In genomic region chr9:96859027-96859426, GRCm38 (mm10) we compare ENCODE assay signal across 24 mouse cellular contexts. TPM values are rescaled to one million over a fixed set of nuclear protein-coding genes. Genes with fewer than 3 reads are reported as not detected.
DNase-seq lines count a peak whose midpoint lies in the region; ATAC-seq lines count a peak whose summit lies in the region.
"Had no signal": no experiment of that assay in that cellular context is flagged by ENCODE, and none has a peak within 500 bp of the region (broad histone marks: within the 10 kb centered on the region; RNA-seq: fewer than 3 reads in every experiment).

No protein-coding gene starts in this region.

- no peaks in the 10 kb centered on the region for H3K9me3 ChIP-seq in heart, embryonic 10.5 days
- H3K9me3 ChIP-seq in heart, embryonic 11.5 days (replicated peaks; ENCODE audit: control insufficient read depth, low read length) = no peaks in the 10 kb centered on the region
- no peaks in the 10 kb centered on the region for H3K9me3 ChIP-seq in hindbrain, embryonic 13.5 days
- no peaks in the 10 kb centered on the region for H3K9me3 ChIP-seq in hindbrain, embryonic 12.5 days (replicated peaks)
- no peaks in the 10 kb centered on the region for H3K9me3 ChIP-seq in limb, embryonic 10.5 days (replicated peaks)
- H3K9me3 ChIP-seq: embryonic facial prominence, embryonic 12.5 days; embryonic facial prominence, embryonic 15.5 days; heart, embryonic 13.5 days had no signal

- WGBS in heart, embryonic 10.5 days = 42% methylated on average over 2 of the region's 2 CpGs
- WGBS in heart, embryonic 11.5 days (ENCODE audit: insufficient replicate concordance) = 41% methylated on average over 2 of the region's 2 CpGs
- WGBS in hindbrain, embryonic 13.5 days = 27% methylated on average over 2 of the region's 2 CpGs
- WGBS in hindbrain, embryonic 12.5 days = 36% methylated on average over 2 of the region's 2 CpGs
- WGBS in limb, embryonic 10.5 days = 65% methylated on average over 2 of the region's 2 CpGs

- no peak overlapping the region for H3K4me2 ChIP-seq in heart, embryonic 11.5 days
- no peak overlapping the region for H3K4me2 ChIP-seq in hindbrain, embryonic 13.5 days
- no peak overlapping the region for H3K4me2 ChIP-seq in hindbrain, embryonic 12.5 days (replicated peaks)
- H3K4me2 ChIP-seq: embryonic facial prominence, embryonic 12.5 days; embryonic facial prominence, embryonic 15.5 days; heart, embryonic 13.5 days had no signal

- no peaks in the 10 kb centered on the region for H3K36me3 ChIP-seq in heart, embryonic 10.5 days
- no peaks in the 10 kb centered on the region; the same call in 1 of the 2 replicates for H3K36me3 ChIP-seq in heart, embryonic 11.5 days (ENCODE audit: control insufficient read depth, insufficient read depth, low read length)
- H3K36me3 ChIP-seq in hindbrain, embryonic 13.5 days = peaks cover 3% of the 10 kb centered on the region; the same call in 1 of the 2 replicates
- no peaks in the 10 kb centered on the region for H3K36me3 ChIP-seq in hindbrain, embryonic 12.5 days
- no peaks in the 10 kb centered on the region for H3K36me3 ChIP-seq in limb, embryonic 10.5 days
- H3K36me3 ChIP-seq: embryonic facial prominence, embryonic 12.5 days; embryonic facial prominence, embryonic 15.5 days; heart, embryonic 13.5 days had no signal

- no peak for ATAC-seq in heart, embryonic 11.5 days (replicated peaks; ENCODE audit: insufficient number of reproducible peaks, low FRiP score, low TSS enrichment)
- ATAC-seq in hindbrain, embryonic 13.5 days (ENCODE audit: low FRiP score) = no peak
- ATAC-seq in hindbrain, embryonic 12.5 days (ENCODE audit: low FRiP score) = no peak
- ATAC-seq: activated CD4-positive, CD25-positive, alpha-beta regulatory T cell, adult 4 months; forebrain, embryonic 14.5 days; forebrain, postnatal 0 days; intestine, postnatal 0 days had no signal

- H3K4me1 ChIP-seq in heart, embryonic 10.5 days = peaks cover 65% of the 10 kb centered on the region
- H3K4me1 ChIP-seq in heart, embryonic 11.5 days (ENCODE audit: control insufficient read depth, insufficient read depth, low read length) = peaks cover 43% of the 10 kb centered on the region
- peaks cover 40% of the 10 kb centered on the region for H3K4me1 ChIP-seq in hindbrain, embryonic 13.5 days (replicated peaks)
- H3K4me1 ChIP-seq in hindbrain, embryonic 12.5 days = peaks cover 20% of the 10 kb centered on the region; the same call in 1 of the 2 replicates
- H3K4me1 ChIP-seq in limb, embryonic 10.5 days = peaks cover 31% of the 10 kb centered on the region

- H3K27me3 ChIP-seq in heart, embryonic 10.5 days (ENCODE audit: insufficient read depth, poor library complexity, severe bottlenecking) = no peaks in the 10 kb centered on the region
- H3K27me3 ChIP-seq in heart, embryonic 11.5 days (ENCODE audit: control insufficient read depth, insufficient read depth, low read length) = no peaks in the 10 kb centered on the region
- H3K27me3 ChIP-seq in hindbrain, embryonic 13.5 days = no peaks in the 10 kb centered on the region
- H3K27me3 ChIP-seq in hindbrain, embryonic 12.5 days = no peaks in the 10 kb centered on the region
- no peaks in the 10 kb centered on the region for H3K27me3 ChIP-seq in limb, embryonic 10.5 days (ENCODE audit: low read depth, poor library complexity, severe bottlenecking)
- H3K27me3 ChIP-seq: embryonic facial prominence, embryonic 12.5 days; embryonic facial prominence, embryonic 15.5 days; heart, embryonic 13.5 days had no signal

- H3K9ac ChIP-seq in heart, embryonic 11.5 days (ENCODE audit: low read depth, low read length) = no peak overlapping the region
- H3K9ac ChIP-seq in hindbrain, embryonic 13.5 days = no peak overlapping the region
- no peak overlapping the region for H3K9ac ChIP-seq in hindbrain, embryonic 12.5 days
- H3K9ac ChIP-seq: embryonic facial prominence, embryonic 12.5 days; embryonic facial prominence, embryonic 15.5 days; forebrain, postnatal 0 days; heart, embryonic 13.5 days had no signal

- H3K4me3 ChIP-seq in heart, embryonic 10.5 days = no peak overlapping the region
- no peak overlapping the region for H3K4me3 ChIP-seq in heart, embryonic 11.5 days (ENCODE audit: low read depth, low read length)
- H3K4me3 ChIP-seq in hindbrain, embryonic 13.5 days = no peak overlapping the region
- no peak overlapping the region for H3K4me3 ChIP-seq in hindbrain, embryonic 12.5 days
- H3K4me3 ChIP-seq in limb, embryonic 10.5 days = no peak overlapping the region
- H3K4me3 ChIP-seq: embryonic facial prominence, embryonic 12.5 days; embryonic facial prominence, embryonic 15.5 days; gastrocnemius, adult 2 months; heart, embryonic 13.5 days had no signal

- DNase-seq in heart, embryonic 10.5 days (ENCODE audit: low spot score) = no peak
- peak; percentile 22 for DNase-seq in retina, embryonic 14.5 days (ENCODE audit: low spot score)
- no peak for DNase-seq in retina, postnatal 1 day
- DNase-seq in limb, embryonic 10.5 days (ENCODE audit: low spot score) = no peak
- no peak for DNase-seq in kidney, adult 8-10 months
- DNase-seq: adrenal gland, adult 8-10 months; adrenal gland, postnatal 25 days; cerebellum, adult 11-12 months; cerebellum, adult 9-10 months; forebrain, postnatal 0 days; gastrocnemius, adult 2 months; gastrocnemius, postnatal 14 days; heart, adult 11 months; heart, postnatal 14 days; heart, postnatal 4 days had no signal

- peak overlapping the region; percentile 56; the same call in 1 of the 2 replicates for H3K27ac ChIP-seq in heart, embryonic 10.5 days
- no peak overlapping the region for H3K27ac ChIP-seq in heart, embryonic 11.5 days (ENCODE audit: low read depth, low read length)
- 0 out of 2 replicates have a peak overlapping the region, but pooled peaks have one; percentile 12 for H3K27ac ChIP-seq in hindbrain, embryonic 13.5 days
- no peak overlapping the region for H3K27ac ChIP-seq in hindbrain, embryonic 12.5 days
- H3K27ac ChIP-seq in limb, embryonic 10.5 days = 0 out of 2 replicates have a peak overlapping the region, but pooled peaks have one; percentile 40
- H3K27ac ChIP-seq: embryonic facial prominence, embryonic 12.5 days; embryonic facial prominence, embryonic 15.5 days; gastrocnemius, adult 2 months; heart, embryonic 13.5 days had no signal

RNA-seq across cellular contexts. Expression of gene Pxylp1, which starts 33.4 kb away (rescaled TPM):
- 22.8 and 42.4 TPM in 2 replicates for polyA plus RNA-seq in heart, embryonic 10.5 days (2016; fragmentation: Nextera tagmentation; extraction: Ambion mirVana)
- 31.3 and 33.7 TPM in 2 replicates for polyA plus RNA-seq in heart, embryonic 11.5 days (2014; fragmentation: Nextera tagmentation; extraction: Ambion mirVana)
- 55.7 and 57.4 TPM in 2 replicates for polyA plus RNA-seq in hindbrain, embryonic 13.5 days (2015; fragmentation: Nextera tagmentation; extraction: Ambion mirVana)
- 56.9 and 59.9 TPM in 2 replicates for polyA plus RNA-seq in hindbrain, embryonic 12.5 days (2016; fragmentation: Nextera tagmentation; extraction: Ambion mirVana)
- 11.4 and 15.3 TPM in 2 replicates for polyA plus RNA-seq in limb, embryonic 10.5 days (2016; fragmentation: Nextera tagmentation; extraction: Ambion mirVana)

Comparison
In these comparisons a context has a peak if more than half of its experiments do, and no peak if none do; other contexts are left out.
1. H3K27ac ChIP-seq: peak in heart, embryonic 10.5 days (single experiment), hindbrain, embryonic 13.5 days (single experiment) and limb, embryonic 10.5 days (single experiment); none in heart, embryonic 11.5 days (single experiment) and hindbrain, embryonic 12.5 days (single experiment).